13 mouse cellular contexts compared by ENCODE assay signal in the genomic region with DNA sequence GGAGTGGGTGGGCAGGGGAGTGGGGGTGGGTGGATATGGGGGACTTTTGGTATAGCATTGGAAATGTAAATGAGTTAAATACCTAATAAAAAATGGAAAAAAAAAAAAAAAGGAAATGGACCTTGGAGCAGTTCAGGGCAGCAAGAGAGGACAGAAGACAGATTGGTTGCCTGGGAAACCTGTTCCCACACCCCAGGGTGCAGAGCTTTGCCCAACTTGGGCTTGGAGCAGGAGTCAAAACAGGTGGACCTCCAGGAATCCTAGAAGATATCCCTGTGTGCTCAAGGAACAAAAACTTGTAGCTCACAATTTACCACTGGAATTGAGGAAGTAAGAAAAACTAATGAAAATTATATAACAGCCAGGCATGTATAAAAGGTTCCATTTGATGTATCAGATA.
"Had no signal": no experiment of that assay in that cellular context is flagged by ENCODE, and none has a peak within 500 bp of the region (broad histone marks: within the 10 kb centered on the region; RNA-seq: fewer than 3 reads in every experiment).

No protein-coding gene starts in this region.

- DNase-seq: gastrocnemius, postnatal 14 days; gastrocnemius, postnatal 36 days; heart, adult 11 months; heart, adult 2 months; heart, postnatal 14 days; heart, postnatal 36 days; kidney, adult 11 months; kidney, adult 2 months; kidney, adult 9 months; kidney, postnatal 14 days; kidney, postnatal 36 days; layer of hippocampus, adult 9-11 months; layer of hippocampus, postnatal 36 days had no signal
